Mouse (Mus musculus) liver, embryonic 16.5 days (tissue): ENCODE measurements around the gene Wwc1. TPM values are rescaled to one million over a fixed set of nuclear protein-coding genes. Genes with fewer than 3 reads are reported as not detected.

Experiments
- polyA plus RNA-seq: library from polyadenylated mRNA; unstranded; fragments of >200 nt; fragmentation: Nextera tagmentation; extraction: Ambion mirVana; gene quantifications from 2 replicates; pipeline ENCODE4 v1.2.1, GENCODE M21; 2015

The Wwc1 gene
- polyA plus RNA-seq, 1 experiment from 2014 or later = 1.1 TPM

Other genes with a start within 250 kb of the Wwc1 start
- 4.5 and 5.1 TPM in 2 replicates for gene Pank3, start 211.0 kb downstream of the Wwc1 start, polyA plus RNA-seq
- gene Fbll1, start 181.6 kb downstream of the Wwc1 start, polyA plus RNA-seq = not detected in 2 replicates
- gene Rars, start 146.0 kb downstream of the Wwc1 start, polyA plus RNA-seq = 34.4 and 37.8 TPM in 2 replicates